Mouse (Mus musculus): ENCODE data around the gene Olfr222. TPM values are rescaled to one million over a fixed set of nuclear protein-coding genes. Genes with fewer than 3 reads are reported as not detected.

Olfr222 gene
- total RNA-seq, 2 experiments from 2014 or later, result not detected

GRCm38 (mm10) chr11:59541324-59541723 lies 34.7 kb downstream of the Olfr222 start, which contains the start of gene Nlrp3:
Gene Nlrp3 (plus strand): TSS chr11:59541568.
- DNase-seq (ENCODE audit: low spot score in 2 of 2), result no peak

GRCm38 (mm10) chr11:59540123-59540522 lies 35.9 kb downstream of the Olfr222 start:
- DNase-seq (ENCODE audit: low spot score in 2 of 2), result no peak

GRCm38 (mm10) chr11:59538387-59538786 lies 37.6 kb downstream of the Olfr222 start:
- peak; percentile 23 to 62 for DNase-seq (ENCODE audit: low spot score in 2 of 2)

GRCm38 (mm10) chr11:59537218-59538130 lies 38.6 kb downstream of the Olfr222 start:
- DNase-seq (ENCODE audit: low spot score in 2 of 2), result peak; percentile 29 to 47

- DNase-seq (ENCODE audit: low spot score in 2 of 2), result no peak
Measured at GRCm38 (mm10) chr11:59531562-59531961, 44.5 kb downstream of the Olfr222 start.

- DNase-seq (ENCODE audit: low spot score in 2 of 2), result no peak
Measured at GRCm38 (mm10) chr11:59530870-59531535, 45.0 kb downstream of the Olfr222 start.

GRCm38 (mm10) chr11:59530221-59530620 lies 45.8 kb downstream of the Olfr222 start:
- DNase-seq (ENCODE audit: low spot score in 2 of 2), result no peak

- DNase-seq (ENCODE audit: low spot score in 2 of 2), result peak in 1 of 2 experiments; percentile 32
Measured at GRCm38 (mm10) chr11:59526472-59527080, 49.5 kb downstream of the Olfr222 start, which contains the start of gene Zkscan17. Gene Zkscan17 (minus strand): TSS chr11:59526751.

- peak; percentile 64 to 66 for DNase-seq (ENCODE audit: low spot score in 2 of 2)
Measured at GRCm38 (mm10) chr11:59525237-59525636, 50.8 kb downstream of the Olfr222 start.

- DNase-seq (ENCODE audit: low spot score in 2 of 2), result no peak
Measured at GRCm38 (mm10) chr11:59524150-59524549, 51.9 kb downstream of the Olfr222 start.

Other genes starting within 250 kb of the Olfr222 start
- not detected for gene Prss38, start 200.6 kb downstream of the Olfr222 start, total RNA-seq (2021)
- 10 to 100 TPM in 1 of 2 experiments, 1 to 10 TPM in 1; 9.7 to 10.7 TPM for gene Jmjd4, start 126.2 kb downstream of the Olfr222 start, total RNA-seq (2021)
- 10 to 100 TPM; 72.5 to 92.1 TPM for gene Snap47, start 125.0 kb downstream of the Olfr222 start, total RNA-seq (2021)
- 1 to 10 TPM; 3.7 TPM for gene Zfp867, start 103.8 kb downstream of the Olfr222 start, total RNA-seq (2021)
- gene Zkscan17, start 49.5 kb downstream of the Olfr222 start, total RNA-seq (2021), result 10 to 100 TPM; 13.7 to 15.5 TPM
- gene Nlrp3, start 34.7 kb downstream of the Olfr222 start, total RNA-seq (2021), result under 1 TPM; 0.96 to 0.99 TPM
- gene Olfr223, start 17.1 kb upstream of the Olfr222 start, total RNA-seq (2021), result not detected
- 100 to 1,000 TPM; 200 to 219 TPM for gene Mprip, start 85.1 kb upstream of the Olfr222 start, total RNA-seq (2021)
- 1 to 10 TPM in 1 of 2 experiments, under 1 TPM in 1; 0.90 to 2.1 TPM for gene Pld6, start 211.4 kb upstream of the Olfr222 start, total RNA-seq (2021)
- gene Flcn, start 233.8 kb upstream of the Olfr222 start, total RNA-seq (2021), result 10 to 100 TPM; 85.5 to 99.0 TPM

Measured in adrenal gland, adult 18-20 months (tissue).